Mouse (Mus musculus) layer of hippocampus, postnatal 14 days (tissue): Measurements from ENCODE around the gene Platr17. TPM values are rescaled to one million over a fixed set of nuclear protein-coding genes. Genes with fewer than 3 reads are reported as not detected.

Experiments used
- microRNA-seq, 2 experiments: library from miRNA; unstranded; fragments of <30 nt; microRNA quantifications; one replicate each; pipeline ENCODE4 v1.2.0; 2021
- total RNA-seq, 2 experiments: library from RNA; stranded (reverse); gene quantifications; 2 replicates each; pipeline ENCODE4 v1.2.3; 2021

The Platr17 gene
- total RNA-seq, 2 experiments from 2014 or later = 0.50 TPM; not detected in 1

Small RNAs within 50 kb of the gene (microRNA-seq; reads per million reads assigned to microRNA genes)
- 0 reads per million in 2 experiments for gene Gm27740

Other genes with a start within 250 kb of the Platr17 start
- 100 to 1,000 TPM; 128 to 134 TPM for gene Hnrnpm, start 218.3 kb upstream of the Platr17 start, total RNA-seq
- gene March2, start 186.5 kb upstream of the Platr17 start, total RNA-seq = 10 to 100 TPM; 84.7 to 89.0 TPM
- gene Rab11b, start 144.6 kb upstream of the Platr17 start, total RNA-seq = 100 to 1,000 TPM; 281 to 286 TPM
- 1 to 10 TPM; 4.8 to 5.8 TPM for gene Angptl4, start 123.3 kb upstream of the Platr17 start, total RNA-seq
- 10 to 100 TPM; 45.2 to 48.1 TPM for gene Kank3, start 94.6 kb upstream of the Platr17 start, total RNA-seq
- 100 to 1,000 TPM; 776 to 830 TPM for gene Rps28, start 80.6 kb upstream of the Platr17 start, total RNA-seq
- 100 to 1,000 TPM; 209 to 232 TPM for gene Ndufa7, start 80.6 kb upstream of the Platr17 start, total RNA-seq
- gene Cd320, start 62.0 kb upstream of the Platr17 start, total RNA-seq = 10 to 100 TPM; 25.9 to 28.8 TPM
- gene Gm7029, start 31.3 kb upstream of the Platr17 start, total RNA-seq = not detected
- 1 to 10 TPM; 2.9 to 4.5 TPM for gene Kifc1, start 14.5 kb upstream of the Platr17 start, total RNA-seq
- gene Daxx, start 4.3 kb downstream of the Platr17 start, total RNA-seq = 10 to 100 TPM; 28.0 to 28.6 TPM
- gene Tapbp, start 10.8 kb downstream of the Platr17 start, total RNA-seq = 10 to 100 TPM; 27.4 to 34.4 TPM
- gene Zbtb22, start 10.8 kb downstream of the Platr17 start, total RNA-seq = 10 to 100 TPM; 30.5 to 34.0 TPM
- 10 to 100 TPM; 67.0 to 68.9 TPM for gene Rgl2, start 24.4 kb downstream of the Platr17 start, total RNA-seq
- gene Pfdn6, start 35.2 kb downstream of the Platr17 start, total RNA-seq = 10 to 100 TPM; 89.3 to 93.4 TPM
- gene Wdr46, start 35.5 kb downstream of the Platr17 start, total RNA-seq = 10 to 100 TPM; 17.5 to 18.5 TPM
- gene B3galt4, start 46.4 kb downstream of the Platr17 start, total RNA-seq = 1 to 10 TPM; 5.4 to 6.8 TPM
- 10 to 100 TPM; 78.5 to 84.4 TPM for gene Vps52, start 50.7 kb downstream of the Platr17 start, total RNA-seq
- 100 to 1,000 TPM; 356 to 380 TPM for gene Rps18, start 50.9 kb downstream of the Platr17 start, total RNA-seq
- 10 to 100 TPM; 14.4 to 15.9 TPM for gene H2-K1, start 95.2 kb downstream of the Platr17 start, total RNA-seq
- 10 to 100 TPM; 32.5 to 37.8 TPM for gene Ring1, start 119.5 kb downstream of the Platr17 start, total RNA-seq
- gene H2-Ke6, start 122.9 kb downstream of the Platr17 start, total RNA-seq = 10 to 100 TPM; 48.0 to 48.7 TPM
- gene Slc39a7, start 126.5 kb downstream of the Platr17 start, total RNA-seq = 10 to 100 TPM; 91.2 to 97.5 TPM
- 10 to 100 TPM; 70.9 to 72.1 TPM for gene Rxrb, start 126.7 kb downstream of the Platr17 start, total RNA-seq
- gene Col11a2, start 134.3 kb downstream of the Platr17 start, total RNA-seq = 10 to 100 TPM; 26.8 to 27.4 TPM
- not detected for gene H2-Oa, start 187.2 kb downstream of the Platr17 start, total RNA-seq
- 10 to 100 TPM; 36.8 to 38.0 TPM for gene H2-DMa, start 214.4 kb downstream of the Platr17 start, total RNA-seq
- gene Brd2, start 217.5 kb downstream of the Platr17 start, total RNA-seq = 100 to 1,000 TPM; 248 to 278 TPM
- gene H2-DMb2, start 238.2 kb downstream of the Platr17 start, total RNA-seq = 1 to 10 TPM in 1 of 2 experiments, under 1 TPM in 1; 0.55 to 1.0 TPM
- gene H2-DMb1, start 247.9 kb downstream of the Platr17 start, total RNA-seq = under 1 TPM; 0.65 to 0.98 TPM